Mouse (Mus musculus) embryo, embryonic 10 days (tissue): Measurements from ENCODE around the gene Mfsd4b2.
"Not testable (repeated sequence)": the region's sequence is repeated elsewhere in the genome, so short reads cannot be mapped to it uniquely, and the experiment has no call there.

ENCODE experiments used
- DNase-seq: peaks from one replicate; pipeline ENCODE4 v3.0.0-alpha.2; 2015; ENCODE audit warnings: low spot score

The Mfsd4b2 gene

DNA sequence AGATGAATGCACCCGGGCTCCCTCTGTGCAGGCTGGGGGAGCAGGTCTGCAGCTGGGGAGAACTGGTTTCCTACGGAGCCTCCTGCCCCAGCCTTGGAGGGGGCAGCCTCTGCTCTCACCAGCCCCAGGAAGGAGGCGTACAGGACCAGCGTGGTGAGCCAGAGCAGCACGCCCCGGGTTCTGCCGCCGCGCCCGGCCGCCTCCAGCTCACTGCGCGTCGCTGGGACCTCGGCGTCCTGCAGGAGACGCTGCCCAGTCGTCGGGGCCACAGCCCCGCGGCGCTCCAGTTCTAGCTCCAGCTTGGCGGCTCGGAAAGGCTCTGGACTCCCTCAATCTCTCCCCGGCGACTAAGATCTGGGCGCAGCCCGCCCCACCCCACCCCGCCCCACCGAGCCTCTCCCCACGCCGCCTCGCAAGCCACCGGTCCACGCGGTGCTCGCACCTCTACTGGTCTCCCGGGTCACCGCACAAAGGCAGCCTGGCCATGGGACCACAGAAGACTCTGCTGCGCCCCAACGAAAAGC lies at the start of gene Mfsd4b2:
Gene Mfsd4b2, minus strand, starts transcription at position 308 of the 524 bp plus-strand sequence.
- DNase-seq: peak; percentile 48

- DNase-seq: no peak
These were observed 49.0 kb upstream of the Mfsd4b2 start for GRCm38 (mm10) chr10:39975771-39976170.

DNA sequence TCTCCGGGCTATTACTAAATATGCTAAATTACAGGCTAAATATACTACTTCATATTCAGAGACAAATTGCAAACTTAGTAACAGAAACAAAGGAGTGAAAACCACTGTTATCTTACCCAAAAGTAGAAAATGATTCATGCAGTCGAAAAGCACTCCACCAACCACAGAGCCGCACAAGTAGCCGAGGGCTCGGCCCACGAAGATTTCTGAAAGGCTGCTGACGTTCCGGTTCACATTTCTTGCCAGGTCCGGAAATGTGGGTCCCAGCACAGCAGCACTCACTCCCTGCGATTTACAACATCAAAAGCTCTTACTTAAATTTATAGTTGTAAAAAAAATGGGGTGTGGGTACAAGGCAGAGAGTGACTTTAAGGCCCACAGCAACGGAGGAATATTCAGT lies 48.3 kb upstream of the Mfsd4b2 start:
- no peak for DNase-seq

GRCm38 (mm10) chr10:39967512-39967911 lies 40.8 kb upstream of the Mfsd4b2 start:
- DNase-seq: peak; percentile 51

DNA sequence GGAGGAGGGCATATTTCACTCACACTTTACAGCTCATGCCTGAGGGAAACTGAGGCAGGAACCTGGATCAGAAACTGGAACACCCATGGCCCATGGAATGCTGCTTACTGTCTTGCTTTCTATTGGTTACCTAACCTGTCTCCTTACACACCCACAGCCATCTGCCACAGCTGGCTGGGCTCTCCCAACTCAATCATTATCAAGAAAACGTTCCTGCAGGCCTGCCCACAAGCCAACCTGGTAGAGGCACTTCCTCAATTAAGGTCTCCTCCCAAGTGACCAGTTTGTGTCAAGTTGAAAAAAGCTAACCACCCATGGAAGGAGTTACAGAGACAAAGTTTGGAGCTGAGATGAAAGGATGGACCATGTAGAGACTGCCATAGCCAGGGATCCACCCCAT lies 35.2 kb upstream of the Mfsd4b2 start:
- no peak for DNase-seq

DNA sequence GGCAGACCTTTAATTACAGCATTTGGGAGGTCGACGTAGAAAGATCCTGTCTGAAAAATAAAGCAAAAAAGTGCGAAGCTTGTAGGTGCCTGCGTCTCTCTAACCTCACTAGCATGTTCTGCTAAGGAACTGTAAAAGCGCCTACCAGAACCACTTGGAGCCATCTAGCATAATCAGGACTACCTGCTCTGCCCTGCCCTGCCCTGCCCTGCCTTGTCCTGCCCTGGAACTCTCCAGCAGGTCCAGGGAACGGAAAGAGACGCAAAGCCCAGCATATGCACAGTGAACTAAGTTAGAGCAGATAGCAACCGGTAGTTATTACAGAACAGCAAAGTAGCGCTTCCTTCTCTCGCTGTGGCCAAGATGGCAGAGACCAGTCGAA lies 33.7 kb upstream of the Mfsd4b2 start:
- DNase-seq: no peak

GRCm38 (mm10) chr10:39959761-39960440 lies 33.2 kb upstream of the Mfsd4b2 start, which contains the start of gene Mfsd4b3:
Mfsd4b3 (minus strand) TSS chr10:39960153.
- peak; percentile 98 for DNase-seq

DNA sequence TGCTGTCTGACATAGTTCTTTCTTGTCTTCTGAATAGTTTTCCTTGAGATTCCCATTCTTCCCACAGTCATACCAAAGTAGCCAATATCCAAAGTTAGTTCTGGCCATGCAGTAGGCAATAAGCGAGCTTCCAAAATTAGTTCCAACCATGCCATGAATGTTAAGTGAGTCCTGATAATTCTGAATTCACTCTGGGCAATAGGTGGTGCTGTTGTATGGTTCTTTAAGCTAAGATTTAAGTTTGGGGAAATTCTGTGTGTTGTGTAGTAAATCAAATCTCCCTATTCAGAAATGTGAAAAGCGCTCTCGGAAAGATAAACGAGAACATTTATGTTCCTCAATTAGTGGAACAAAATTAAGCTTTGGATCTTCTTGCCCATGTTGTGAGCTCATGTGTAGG lies 31.5 kb upstream of the Mfsd4b2 start:
- DNase-seq: peak; percentile 24

GRCm38 (mm10) chr10:39956340-39956878 lies 29.7 kb upstream of the Mfsd4b2 start:
- DNase-seq: no peak

- no peak for DNase-seq
These were observed 28.4 kb upstream of the Mfsd4b2 start for GRCm38 (mm10) chr10:39955163-39955562.

DNA sequence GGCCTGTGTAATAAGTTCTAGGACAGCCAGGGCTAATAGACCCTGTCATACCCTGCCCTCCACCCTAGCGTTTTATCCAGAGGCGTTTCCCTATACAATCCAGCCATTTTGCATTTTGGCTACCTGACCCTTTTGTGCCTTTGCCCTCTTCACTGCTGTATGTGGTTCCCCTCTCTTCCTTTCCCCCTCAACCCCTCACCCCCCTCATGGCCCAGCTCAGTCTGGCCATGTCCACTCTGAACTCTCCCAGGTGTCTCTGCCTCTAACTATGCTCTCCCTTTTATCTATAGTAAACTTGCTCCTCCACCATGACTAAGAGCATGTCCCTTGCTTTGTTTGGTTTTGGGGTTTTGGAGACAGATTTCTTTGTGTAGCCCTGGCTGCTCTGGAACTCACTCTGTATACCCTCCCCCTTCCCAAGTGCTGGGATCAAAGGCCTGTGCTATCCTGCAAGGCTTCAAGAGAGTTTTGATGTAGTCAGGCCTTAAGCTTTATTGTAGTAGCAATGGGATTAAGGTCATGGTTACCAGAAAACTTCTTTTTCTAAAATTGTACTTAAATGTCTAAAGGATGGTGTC lies 22.7 kb upstream of the Mfsd4b2 start:
- no peak for DNase-seq

- DNase-seq: not testable (repeated sequence)
These were observed 20.5 kb upstream of the Mfsd4b2 start for GRCm38 (mm10) chr10:39947195-39947594.

DNA sequence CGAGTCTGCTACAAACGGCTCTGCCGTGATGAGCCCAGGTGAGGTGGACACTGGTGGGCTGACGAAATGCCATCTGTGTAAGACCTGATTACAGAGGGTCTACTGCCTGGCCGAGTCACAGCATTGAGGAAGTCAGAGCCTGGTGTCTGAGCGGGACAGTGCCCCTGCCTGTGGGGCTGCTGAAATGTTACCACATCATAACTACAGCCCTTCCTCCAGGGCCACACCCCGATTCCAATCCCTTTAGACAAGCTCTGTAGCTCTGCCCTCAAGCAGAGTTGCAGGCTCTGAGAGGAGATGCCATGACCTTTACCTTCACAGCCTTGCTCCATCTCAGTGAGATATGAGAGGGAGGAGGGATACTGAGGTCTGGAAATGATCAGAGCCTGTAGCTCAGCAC lies 9.8 kb upstream of the Mfsd4b2 start:
- no peak for DNase-seq

GRCm38 (mm10) chr10:39924556-39924955 lies 2.2 kb downstream of the Mfsd4b2 start:
- DNase-seq: not testable (repeated sequence)

DNA sequence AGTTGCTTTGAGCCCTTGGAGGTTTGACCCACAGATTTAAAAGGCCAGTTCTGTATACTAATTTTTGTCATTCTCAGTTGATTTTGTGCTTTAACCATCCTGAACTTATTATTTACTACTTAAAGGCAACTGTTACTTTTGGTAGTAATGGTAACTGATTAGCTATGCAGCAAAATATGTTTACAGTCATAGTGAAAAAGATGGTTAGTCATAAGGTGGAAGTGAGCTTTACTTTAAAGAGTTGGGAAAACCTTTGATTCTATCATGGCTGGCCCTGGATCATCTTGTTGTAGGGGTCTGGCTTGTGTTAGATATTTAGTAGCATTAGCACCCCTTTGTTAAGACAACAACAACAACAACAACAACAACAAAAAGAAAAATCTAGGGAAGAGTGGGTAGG lies 14.1 kb downstream of the Mfsd4b2 start:
- DNase-seq: no peak

DNA sequence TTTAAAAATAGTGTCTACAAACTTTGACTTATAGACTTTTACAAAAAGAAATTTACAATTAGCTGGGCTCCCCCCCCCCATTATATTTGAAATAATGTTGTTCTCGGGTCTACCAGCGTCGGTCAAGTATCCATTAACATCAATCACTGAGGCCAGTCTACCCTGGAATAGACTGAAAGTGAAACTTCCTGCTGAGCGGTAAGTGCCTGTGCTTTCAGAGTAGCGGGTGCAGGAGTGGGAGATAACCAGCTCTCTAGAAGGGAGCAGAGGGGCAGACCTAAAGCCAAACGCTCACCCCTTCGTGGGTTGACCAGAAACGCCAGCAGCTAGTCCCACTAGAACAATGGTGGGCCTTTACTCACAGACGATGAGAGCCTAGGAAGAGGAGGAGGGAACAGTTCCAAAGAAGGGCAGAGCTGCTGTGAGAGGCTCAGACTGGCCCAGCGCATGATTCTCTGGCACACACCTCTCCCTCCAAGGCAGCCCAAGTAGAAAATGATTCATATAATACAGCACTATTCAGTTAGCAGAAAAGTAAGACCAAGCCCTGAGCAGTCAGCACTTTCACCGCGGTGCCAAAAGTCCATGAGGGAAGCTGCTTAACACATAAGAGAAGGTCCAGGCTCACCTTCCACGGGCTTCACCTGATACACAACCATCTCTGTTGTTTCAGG lies 17.8 kb downstream of the Mfsd4b2 start:
- no peak for DNase-seq

GRCm38 (mm10) chr10:39906799-39907658 lies 19.7 kb downstream of the Mfsd4b2 start:
- no peak for DNase-seq

GRCm38 (mm10) chr10:39904191-39904590 lies 22.5 kb downstream of the Mfsd4b2 start:
- DNase-seq: no peak

GRCm38 (mm10) chr10:39898874-39899371 lies 27.8 kb downstream of the Mfsd4b2 start, which contains the start of gene Mfsd4b4:
Mfsd4b4 (minus strand) TSS chr10:39899238.
- peak; percentile 93 for DNase-seq

DNA sequence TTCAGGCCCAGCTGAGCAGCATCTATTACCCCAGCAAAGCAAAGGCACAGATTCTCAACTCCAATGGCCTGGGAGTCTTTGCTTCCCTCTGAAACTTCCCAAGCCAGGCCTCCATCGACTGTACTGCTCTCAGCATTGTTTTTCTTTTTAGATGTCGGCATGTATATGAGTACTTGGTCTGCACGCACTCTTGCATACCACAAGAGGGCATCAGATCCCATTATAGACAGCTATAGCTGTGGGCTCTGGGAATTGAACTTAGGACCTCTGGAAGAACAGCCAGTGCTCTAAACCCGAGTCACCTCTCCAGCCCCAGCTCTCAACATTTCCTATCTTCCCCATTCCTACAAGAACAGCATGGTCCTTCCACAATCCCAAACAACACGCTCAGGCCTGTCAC lies 30.2 kb downstream of the Mfsd4b2 start:
- DNase-seq: no peak
